8 mouse cellular contexts compared by ENCODE assay signal in genomic region chr6:72566044-72566443, GRCm38 (mm10). TPM values are rescaled to one million over a fixed set of nuclear protein-coding genes. Genes with fewer than 3 reads are reported as not detected.
DNase-seq lines count a peak whose midpoint lies in the region; ATAC-seq and TF ChIP-seq lines count a peak whose summit lies in the region.

No protein-coding gene starts in this region.

- TF ChIP-seq CTCF in bone marrow macrophage, adult 2 months (IDR thresholded peaks at IDR 0.05; ENCODE audit: low read depth, low read length), result peak; percentile 55
- TF ChIP-seq CTCF in embryonic fibroblast, embryonic 13.5 days (IDR thresholded peaks at IDR 0.05; ENCODE audit: borderline replicate concordance, insufficient read depth, low read length), result peak; percentile 48; the same call in 1 of the 2 replicates
- TF ChIP-seq CTCF in kidney, postnatal 0 days (IDR thresholded peaks at IDR 0.05; ENCODE audit: low read depth), result peak; percentile 99

- H3K4me1 ChIP-seq in bone marrow macrophage, adult 2 months (ENCODE audit: control insufficient read depth, insufficient read depth, low read length), result no peaks in the 10 kb centered on the region
- H3K4me1 ChIP-seq in embryonic fibroblast, embryonic 13.5 days (ENCODE audit: control insufficient read depth, insufficient read depth, low read length), result no peaks in the 10 kb centered on the region
- peaks cover 19% of the 10 kb centered on the region for H3K4me1 ChIP-seq in heart, embryonic 13.5 days
- H3K4me1 ChIP-seq in kidney, postnatal 0 days (replicated peaks; ENCODE audit: insufficient read depth, low read length), result peaks cover 12% of the 10 kb centered on the region; the same call in 1 of the 2 replicates
- H3K4me1 ChIP-seq in liver, embryonic 11.5 days (replicated peaks; ENCODE audit: control insufficient read depth, insufficient read depth, low read length), result 0 out of 2 replicates have a peak, but pooled peaks cover 2% of the 10 kb centered on the region
- H3K4me1 ChIP-seq in stomach, embryonic 14.5 days (ENCODE audit: control insufficient read depth, insufficient read depth, low read length), result no peaks in the 10 kb centered on the region

- H3K27me3 ChIP-seq in heart, embryonic 13.5 days (replicated peaks), result no peaks in the 10 kb centered on the region
- no peaks in the 10 kb centered on the region for H3K27me3 ChIP-seq in kidney, postnatal 0 days (ENCODE audit: insufficient read depth, low read length)
- H3K27me3 ChIP-seq in liver, embryonic 11.5 days (replicated peaks; ENCODE audit: control insufficient read depth, insufficient read depth, low read length), result no peaks in the 10 kb centered on the region
- no peaks in the 10 kb centered on the region for H3K27me3 ChIP-seq in stomach, embryonic 14.5 days (ENCODE audit: control insufficient read depth, insufficient read depth, low read length)

- ATAC-seq in heart, embryonic 13.5 days (ENCODE audit: extremely low read depth, insufficient number of reproducible peaks, low FRiP score, low TSS enrichment), result peak; percentile 45; the same call in 1 of the 2 replicates
- ATAC-seq in kidney, postnatal 0 days (replicated peaks; ENCODE audit: low FRiP score, low read depth), result peak; percentile 69
- peak; percentile 61; the same call in 1 of the 2 replicates for ATAC-seq in liver, embryonic 11.5 days (replicated peaks; ENCODE audit: low FRiP score)
- peak; percentile 57; the same call in 1 of the 2 replicates for ATAC-seq in stomach, embryonic 14.5 days (ENCODE audit: insufficient number of reproducible peaks, insufficient read depth, low FRiP score, low read depth)

- peak; percentile 90 to 92 for DNase-seq in B cell, adult 2 months
- peak; percentile 96 for DNase-seq in kidney, postnatal 0 days (ENCODE audit: low spot score)
- peak; percentile 74 for DNase-seq in liver, embryonic 11.5 days (ENCODE audit: low spot score)
- DNase-seq in natural killer cell, adult 2 months (ENCODE audit: low spot score in 2 of 2), result peak; percentile 74 to 85

- WGBS in heart, embryonic 13.5 days, result 8% methylated on average over 4 of the region's 4 CpGs
- WGBS in kidney, postnatal 0 days, result 3% methylated on average over 4 of the region's 4 CpGs
- 3% methylated on average over 4 of the region's 4 CpGs for WGBS in liver, embryonic 11.5 days
- 1% methylated on average over 4 of the region's 4 CpGs for WGBS in stomach, embryonic 14.5 days

- H3K9ac ChIP-seq in heart, embryonic 13.5 days, result 0 out of 2 replicates have a peak overlapping the region, but pooled peaks have one; percentile 26
- no peak overlapping the region for H3K9ac ChIP-seq in kidney, postnatal 0 days (ENCODE audit: low read depth, low read length)
- H3K9ac ChIP-seq in liver, embryonic 11.5 days (ENCODE audit: low read depth, low read length), result no peak overlapping the region
- no peak overlapping the region for H3K9ac ChIP-seq in stomach, embryonic 14.5 days (replicated peaks; ENCODE audit: low read depth, low read length)

- no peaks in the 10 kb centered on the region for H3K9me3 ChIP-seq in heart, embryonic 13.5 days
- H3K9me3 ChIP-seq in kidney, postnatal 0 days (replicated peaks; ENCODE audit: low read length), result no peaks in the 10 kb centered on the region
- H3K9me3 ChIP-seq in liver, embryonic 11.5 days (ENCODE audit: control insufficient read depth, low read length), result no peaks in the 10 kb centered on the region
- no peaks in the 10 kb centered on the region for H3K9me3 ChIP-seq in stomach, embryonic 14.5 days (ENCODE audit: control insufficient read depth, low read depth, low read length)

- H3K36me3 ChIP-seq in heart, embryonic 13.5 days, result peaks cover 22% of the 10 kb centered on the region
- H3K36me3 ChIP-seq in kidney, postnatal 0 days (ENCODE audit: insufficient read depth, low read length), result no peaks in the 10 kb centered on the region
- no peaks in the 10 kb centered on the region for H3K36me3 ChIP-seq in liver, embryonic 11.5 days (ENCODE audit: control insufficient read depth, insufficient read depth, low read length)
- peaks cover 5% of the 10 kb centered on the region; the same call in 1 of the 2 replicates for H3K36me3 ChIP-seq in stomach, embryonic 14.5 days (ENCODE audit: control insufficient read depth, insufficient read depth, low read length)

- H3K27ac ChIP-seq in bone marrow macrophage, adult 2 months (ENCODE audit: insufficient read depth, low read depth, low read length), result no peak overlapping the region
- no peak overlapping the region for H3K27ac ChIP-seq in embryonic fibroblast, embryonic 13.5 days (ENCODE audit: insufficient read depth, low read length)
- H3K27ac ChIP-seq in heart, embryonic 13.5 days (replicated peaks), result no peak overlapping the region
- H3K27ac ChIP-seq in kidney, postnatal 0 days, result peak overlapping the region; percentile 57; the same call in 1 of the 2 replicates
- H3K27ac ChIP-seq in liver, embryonic 11.5 days (ENCODE audit: low read depth, low read length), result no peak overlapping the region
- H3K27ac ChIP-seq in stomach, embryonic 14.5 days (ENCODE audit: low read length), result no peak overlapping the region

- TF ChIP-seq POLR2A in bone marrow macrophage, adult 2 months (IDR thresholded peaks at IDR 0.05; ENCODE audit: borderline replicate concordance, low read depth, low read length), result no peak
- no peak for TF ChIP-seq POLR2A in embryonic fibroblast, embryonic 13.5 days (IDR thresholded peaks at IDR 0.05; ENCODE audit: low read depth, low read length)

- H3K4me2 ChIP-seq in heart, embryonic 13.5 days, result peak overlapping the region; percentile 30; the same call in 1 of the 2 replicates
- no peak overlapping the region for H3K4me2 ChIP-seq in kidney, postnatal 0 days (ENCODE audit: low read length)
- H3K4me2 ChIP-seq in liver, embryonic 11.5 days, result no peak overlapping the region
- no peak overlapping the region for H3K4me2 ChIP-seq in stomach, embryonic 14.5 days (replicated peaks; ENCODE audit: low read depth, low read length)

- no peak overlapping the region for H3K4me3 ChIP-seq in bone marrow macrophage, adult 2 months (ENCODE audit: insufficient read depth, low read length)
- no peak overlapping the region for H3K4me3 ChIP-seq in embryonic fibroblast, embryonic 13.5 days (ENCODE audit: insufficient read depth, low read length)
- H3K4me3 ChIP-seq in heart, embryonic 13.5 days, result no peak overlapping the region
- no peak overlapping the region for H3K4me3 ChIP-seq in kidney, postnatal 0 days (replicated peaks; ENCODE audit: low read depth, low read length)
- no peak overlapping the region for H3K4me3 ChIP-seq in liver, embryonic 11.5 days (ENCODE audit: low read depth, low read length)
- H3K4me3 ChIP-seq in stomach, embryonic 14.5 days (ENCODE audit: low read depth, low read length), result no peak overlapping the region

RNA-seq across cellular contexts. Expression of gene Capg, which starts 21.9 kb away (rescaled TPM):
- 788 and 835 TPM in 2 replicates for polyA plus RNA-seq in bone marrow macrophage, adult 2 months (2012; ENCODE audit: insufficient read depth, insufficient read length, missing spikeins)
- polyA plus RNA-seq in embryonic fibroblast, embryonic 13.5 days (2011; ENCODE audit: insufficient read length, low read depth, missing spikeins), result 95.7 and 182 TPM in 2 replicates
- polyA plus RNA-seq in heart, embryonic 13.5 days (2015; fragmentation: Nextera tagmentation; extraction: Ambion mirVana), result 25.1 and 25.4 TPM in 2 replicates
- 129 and 131 TPM in 2 replicates for polyA plus RNA-seq in kidney, postnatal 0 days (2015; fragmentation: Nextera tagmentation; extraction: Ambion mirVana)
- 30.2 and 31.9 TPM in 2 replicates for polyA plus RNA-seq in liver, embryonic 11.5 days (2014; fragmentation: Nextera tagmentation; extraction: Ambion mirVana)
- 82.6 and 85.0 TPM in 2 replicates for polyA plus RNA-seq in stomach, embryonic 14.5 days (2014; fragmentation: Nextera tagmentation; extraction: Ambion mirVana)

RNA-seq across cellular contexts. Expression of gene Elmod3, which starts 32.2 kb away (rescaled TPM):
- polyA plus RNA-seq in bone marrow macrophage, adult 2 months (2012; ENCODE audit: insufficient read depth, insufficient read length, missing spikeins), result 12.0 and 12.6 TPM in 2 replicates
- 8.1 and 8.8 TPM in 2 replicates for polyA plus RNA-seq in embryonic fibroblast, embryonic 13.5 days (2011; ENCODE audit: insufficient read length, low read depth, missing spikeins)
- 10.6 and 11.8 TPM in 2 replicates for polyA plus RNA-seq in heart, embryonic 13.5 days (2015; fragmentation: Nextera tagmentation; extraction: Ambion mirVana)
- polyA plus RNA-seq in kidney, postnatal 0 days (2015; fragmentation: Nextera tagmentation; extraction: Ambion mirVana), result 16.2 and 18.1 TPM in 2 replicates
- polyA plus RNA-seq in liver, embryonic 11.5 days (2014; fragmentation: Nextera tagmentation; extraction: Ambion mirVana), result 12.3 and 13.4 TPM in 2 replicates
- polyA plus RNA-seq in stomach, embryonic 14.5 days (2014; fragmentation: Nextera tagmentation; extraction: Ambion mirVana), result 19.0 and 19.1 TPM in 2 replicates

RNA-seq across cellular contexts. Expression of gene Retsat, which starts 32.2 kb away (rescaled TPM):
- polyA plus RNA-seq in bone marrow macrophage, adult 2 months (2012; ENCODE audit: insufficient read depth, insufficient read length, missing spikeins), result 15.7 and 21.3 TPM in 2 replicates
- 11.0 and 12.3 TPM in 2 replicates for polyA plus RNA-seq in embryonic fibroblast, embryonic 13.5 days (2011; ENCODE audit: insufficient read length, low read depth, missing spikeins)
- 18.3 and 20.1 TPM in 2 replicates for polyA plus RNA-seq in heart, embryonic 13.5 days (2015; fragmentation: Nextera tagmentation; extraction: Ambion mirVana)
- 41.0 and 45.3 TPM in 2 replicates for polyA plus RNA-seq in kidney, postnatal 0 days (2015; fragmentation: Nextera tagmentation; extraction: Ambion mirVana)
- polyA plus RNA-seq in liver, embryonic 11.5 days (2014; fragmentation: Nextera tagmentation; extraction: Ambion mirVana), result 26.0 and 28.4 TPM in 2 replicates
- polyA plus RNA-seq in stomach, embryonic 14.5 days (2014; fragmentation: Nextera tagmentation; extraction: Ambion mirVana), result 17.0 and 21.9 TPM in 2 replicates

RNA-seq across cellular contexts. Expression of gene Sh2d6, which starts 44.5 kb away (rescaled TPM):
- 1.3 TPM in 1 of 2 replicates, not detected in the other for polyA plus RNA-seq in bone marrow macrophage, adult 2 months (2012; ENCODE audit: insufficient read depth, insufficient read length, missing spikeins)
- polyA plus RNA-seq in embryonic fibroblast, embryonic 13.5 days (2011; ENCODE audit: insufficient read length, low read depth, missing spikeins), result 1.8 and 1.9 TPM in 2 replicates
- polyA plus RNA-seq in heart, embryonic 13.5 days (2015; fragmentation: Nextera tagmentation; extraction: Ambion mirVana), result 0.21 TPM in 1 of 2 replicates, not detected in the other
- polyA plus RNA-seq in kidney, postnatal 0 days (2015; fragmentation: Nextera tagmentation; extraction: Ambion mirVana), result 0.10 TPM in 1 of 2 replicates, not detected in the other
- polyA plus RNA-seq in liver, embryonic 11.5 days (2014; fragmentation: Nextera tagmentation; extraction: Ambion mirVana), result not detected in 2 replicates
- 0.32 TPM in 1 of 2 replicates, not detected in the other for polyA plus RNA-seq in stomach, embryonic 14.5 days (2014; fragmentation: Nextera tagmentation; extraction: Ambion mirVana)

RNA-seq across cellular contexts. Expression of gene Tgoln1, which starts 50.8 kb away (rescaled TPM):
- 80.0 and 87.9 TPM in 2 replicates for polyA plus RNA-seq in bone marrow macrophage, adult 2 months (2012; ENCODE audit: insufficient read depth, insufficient read length, missing spikeins)
- 50.0 and 52.7 TPM in 2 replicates for polyA plus RNA-seq in embryonic fibroblast, embryonic 13.5 days (2011; ENCODE audit: insufficient read length, low read depth, missing spikeins)
- 21.5 and 24.0 TPM in 2 replicates for polyA plus RNA-seq in heart, embryonic 13.5 days (2015; fragmentation: Nextera tagmentation; extraction: Ambion mirVana)
- 42.3 and 44.2 TPM in 2 replicates for polyA plus RNA-seq in kidney, postnatal 0 days (2015; fragmentation: Nextera tagmentation; extraction: Ambion mirVana)
- 28.4 and 30.3 TPM in 2 replicates for polyA plus RNA-seq in liver, embryonic 11.5 days (2014; fragmentation: Nextera tagmentation; extraction: Ambion mirVana)
- polyA plus RNA-seq in stomach, embryonic 14.5 days (2014; fragmentation: Nextera tagmentation; extraction: Ambion mirVana), result 38.9 and 39.3 TPM in 2 replicates

Comparison
In these comparisons a context has a peak if more than half of its experiments do, and no peak if none do; other contexts are left out.
1. CTCF ChIP-seq: peak in every context shown above with its lines; median percentile 99 in kidney, postnatal 0 days; 55 in bone marrow macrophage, adult 2 months; 48 in embryonic fibroblast, embryonic 13.5 days.